ENCODE assay signal across 30 mouse cellular contexts in genomic region chr10:76110861-76111260, GRCm38 (mm10). TPM values are rescaled to one million over a fixed set of nuclear protein-coding genes. Genes with fewer than 3 reads are reported as not detected.
"Had no signal": no experiment of that assay in that cellular context is flagged by ENCODE, and none has a peak within 500 bp of the region (broad histone marks: within the 10 kb centered on the region; RNA-seq: fewer than 3 reads in every experiment).

Gene Slc5a4b (minus strand): TSS chr10:76110961.

- H3K4me3 ChIP-seq: gastrocnemius, adult 2 months; heart, embryonic 10.5 days; heart, embryonic 12.5 days; hindbrain, embryonic 10.5 days; hindbrain, embryonic 12.5 days; layer of hippocampus, adult 2 months; limb, embryonic 13.5 days; limb, embryonic 15.5 days; liver, embryonic 12.5 days had no signal

- H3K27me3 ChIP-seq: heart, embryonic 12.5 days; hindbrain, embryonic 12.5 days; limb, embryonic 13.5 days; limb, embryonic 15.5 days; liver, embryonic 12.5 days had no signal

- H3K9me3 ChIP-seq: heart, embryonic 10.5 days; hindbrain, embryonic 10.5 days; hindbrain, embryonic 12.5 days; limb, embryonic 13.5 days; limb, embryonic 15.5 days; liver, embryonic 12.5 days had no signal

- H3K4me1 ChIP-seq: heart, embryonic 10.5 days; heart, embryonic 12.5 days; hindbrain, embryonic 10.5 days; hindbrain, embryonic 12.5 days; limb, embryonic 13.5 days; limb, embryonic 15.5 days; liver, embryonic 12.5 days had no signal

- DNase-seq: gastrocnemius, adult 2 months; gastrocnemius, postnatal 10 days; gastrocnemius, postnatal 25 days; heart, adult 18-20 months; heart, postnatal 10 days; heart, postnatal 4 days; kidney, adult 18-20 months; kidney, adult 8-10 months; kidney, postnatal 10 days; kidney, postnatal 4 days; layer of hippocampus, postnatal 36 days; left cerebral cortex, postnatal 4 days had no signal

- H3K4me2 ChIP-seq: heart, embryonic 12.5 days; hindbrain, embryonic 12.5 days; hindbrain, embryonic 14.5 days; limb, embryonic 13.5 days; limb, embryonic 15.5 days; liver, embryonic 12.5 days had no signal

- H3K9ac ChIP-seq: heart, embryonic 12.5 days; hindbrain, embryonic 12.5 days; hindbrain, embryonic 14.5 days; limb, embryonic 13.5 days; limb, embryonic 15.5 days; liver, embryonic 12.5 days; liver, embryonic 14.5 days had no signal

- H3K36me3 ChIP-seq: heart, embryonic 10.5 days; heart, embryonic 12.5 days; hindbrain, embryonic 10.5 days; hindbrain, embryonic 12.5 days; limb, embryonic 13.5 days; limb, embryonic 15.5 days; liver, embryonic 12.5 days had no signal

- ATAC-seq: hindbrain, embryonic 16.5 days; inflammation-experienced regulatory T-cells, adult 6 months; intestine, postnatal 0 days; liver, embryonic 12.5 days had no signal

- H3K27ac ChIP-seq: gastrocnemius, adult 2 months; heart, embryonic 10.5 days; hindbrain, embryonic 10.5 days; hindbrain, embryonic 12.5 days; hindbrain, embryonic 14.5 days; layer of hippocampus, adult 2 months; limb, embryonic 13.5 days; limb, embryonic 15.5 days; liver, embryonic 12.5 days; liver, embryonic 14.5 days had no signal

RNA-seq across cellular contexts. Expression of gene Slc5a4b, which starts in this region (rescaled TPM):
- polyA plus RNA-seq: frontal cortex, adult 2 months; heart, embryonic 10.5 days; heart, embryonic 12.5 days; heart, embryonic 14.5 days; heart, embryonic 16.5 days; hindbrain, embryonic 10.5 days; hindbrain, embryonic 12.5 days; hindbrain, embryonic 14.5 days; hindbrain, embryonic 16.5 days; inflammation-experienced regulatory T-cells, adult 6 months; limb, embryonic 11.5 days; limb, embryonic 13.5 days; limb, embryonic 15.5 days; liver, adult 2 months had no signal
